In genomic region chr3:127224315-127225166, GRCm38 (mm10) we compare ENCODE assay signal across 11 mouse cellular contexts.
DNase-seq lines count a peak whose midpoint lies in the region; ATAC-seq lines count a peak whose summit lies in the region.
"Had no signal": no experiment of that assay in that cellular context is flagged by ENCODE, and none has a peak within 500 bp of the region (broad histone marks: within the 10 kb centered on the region; RNA-seq: fewer than 3 reads in every experiment).

No protein-coding gene starts in this region.

- H3K27ac ChIP-seq in hindbrain, embryonic 11.5 days (ENCODE audit: low read depth, low read length): 0 out of 2 replicates have a peak overlapping the region, but pooled peaks have one; percentile 18
- H3K27ac ChIP-seq in neural tube, embryonic 13.5 days (replicated peaks): peak overlapping the region; percentile 92
- H3K27ac ChIP-seq: kidney, embryonic 15.5 days had no signal

- H3K4me3 ChIP-seq in hindbrain, embryonic 11.5 days (ENCODE audit: low read depth, low read length): peak overlapping the region; percentile 43
- H3K4me3 ChIP-seq in neural tube, embryonic 13.5 days: peak overlapping the region; percentile 57

- no peaks in the 10 kb centered on the region for H3K27me3 ChIP-seq in hindbrain, embryonic 11.5 days (ENCODE audit: control insufficient read depth, insufficient read depth, low read length)
- H3K27me3 ChIP-seq in neural tube, embryonic 13.5 days: no peaks in the 10 kb centered on the region
- H3K27me3 ChIP-seq: Patski had no signal

- H3K9ac ChIP-seq in hindbrain, embryonic 11.5 days (ENCODE audit: low read depth, low read length): peak overlapping the region; percentile 17
- peak overlapping the region; percentile 75 for H3K9ac ChIP-seq in neural tube, embryonic 13.5 days
- H3K9ac ChIP-seq: kidney, embryonic 15.5 days had no signal

- H3K9me3 ChIP-seq in hindbrain, embryonic 11.5 days (ENCODE audit: control insufficient read depth, low read length): no peaks in the 10 kb centered on the region
- no peaks in the 10 kb centered on the region for H3K9me3 ChIP-seq in neural tube, embryonic 13.5 days
- H3K9me3 ChIP-seq: kidney, embryonic 15.5 days had no signal

- H3K4me2 ChIP-seq in hindbrain, embryonic 11.5 days (replicated peaks; ENCODE audit: low read depth, low read length): peak overlapping the region; percentile 69
- H3K4me2 ChIP-seq in neural tube, embryonic 13.5 days: peak overlapping the region; percentile 64

- WGBS in hindbrain, embryonic 11.5 days: 56% methylated on average over 13 of the region's 13 CpGs
- 44% methylated on average over 13 of the region's 13 CpGs for WGBS in neural tube, embryonic 13.5 days

- peaks cover 2% of the 10 kb centered on the region; the same call in 1 of the 2 replicates for H3K4me1 ChIP-seq in hindbrain, embryonic 11.5 days (replicated peaks; ENCODE audit: control insufficient read depth, insufficient read depth, low read length)
- H3K4me1 ChIP-seq in neural tube, embryonic 13.5 days (replicated peaks): peaks cover 43% of the 10 kb centered on the region

- H3K36me3 ChIP-seq in hindbrain, embryonic 11.5 days (ENCODE audit: control insufficient read depth, insufficient read depth, low read length): no peaks in the 10 kb centered on the region
- no peaks in the 10 kb centered on the region for H3K36me3 ChIP-seq in neural tube, embryonic 13.5 days
- H3K36me3 ChIP-seq: kidney, embryonic 15.5 days had no signal

- peak; percentile 26; the same call in 1 of the 2 replicates for ATAC-seq in hindbrain, embryonic 11.5 days (ENCODE audit: low FRiP score)
- ATAC-seq in neural tube, embryonic 13.5 days (ENCODE audit: low read depth): no peak
- ATAC-seq: Patski had no signal

- peak; percentile 60 for DNase-seq in cerebellum, adult 11-12 months
- no peak for DNase-seq in cerebellum, postnatal 4 days (ENCODE audit: low spot score in 2 of 2)
- DNase-seq in cerebellum, postnatal 25 days: peak; percentile 63 to 72
- peak; percentile 37 for DNase-seq in hindbrain, embryonic 11.5 days (ENCODE audit: low spot score)
- DNase-seq in embryo, embryonic 11 days: no peak
- DNase-seq in kidney, adult 18-20 months: no peak
- no peak for DNase-seq in layer of hippocampus, postnatal 25 days (ENCODE audit: extremely low spot score in 1 of 2, low spot score in 1 of 2)
- DNase-seq: lung, adult 2 months had no signal

Comparison
In these comparisons a context has a peak if more than half of its experiments do, and no peak if none do; other contexts are left out.
1. DNase-seq: peak in cerebellum, adult 11-12 months (single experiment), cerebellum, postnatal 25 days (2 of 2) and hindbrain, embryonic 11.5 days (single experiment); none in cerebellum, postnatal 4 days (0 of 2), embryo, embryonic 11 days (single experiment), kidney, adult 18-20 months (single experiment) and layer of hippocampus, postnatal 25 days (0 of 2).